Mouse (Mus musculus) heart, postnatal 10 days (tissue): ENCODE results near the gene Trappc3. TPM values are rescaled to one million over a fixed set of nuclear protein-coding genes. Genes with fewer than 3 reads are reported as not detected.

Experiments
- DNase-seq, 2 experiments: peaks; one replicate each; pipeline ENCODE4 v3.0.0; 2021
- intact Hi-C: fragments of 180-260 bp; cut with DNase I; formaldehyde crosslinking; loops from one replicate; pipeline ENCODE4 v1.15.1; 2025
- total RNA-seq, 2 experiments: library from RNA; stranded (reverse); gene quantifications; 2 replicates each; pipeline ENCODE4 v1.2.3; 2021

Gene Trappc3
- total RNA-seq, 2 experiments from 2014 or later = 50.8 to 54.0 TPM

GRCm38 (mm10) chr4:126275081-126275480, 13.0 kb downstream of the Trappc3 start:
- intact Hi-C loops = no loop called here
- no peak for DNase-seq

- DNase-seq = peak; percentile 61 to 68
- intact Hi-C loops = no loop called here
These were observed 13.6 kb downstream of the Trappc3 start for GRCm38 (mm10) chr4:126275681-126276131.

GRCm38 (mm10) chr4:126277906-126278564, 15.9 kb downstream of the Trappc3 start:
- peak; percentile 58 to 80 for DNase-seq
- intact Hi-C loops = loop anchor here (1.0 kb wide), 1 partner anchor 32 kb away; no protein-coding TSS in a partner anchor

- DNase-seq = no peak
- intact Hi-C loops = loop anchor here (1.0 kb wide), 1 partner anchor 32 kb away; no protein-coding TSS in a partner anchor
These were observed 16.4 kb downstream of the Trappc3 start for GRCm38 (mm10) chr4:126278565-126278915.

GRCm38 (mm10) chr4:126278961-126279360, 16.8 kb downstream of the Trappc3 start:
- intact Hi-C loops = loop anchor here (1.0 kb wide), 1 partner anchor 31 kb away; no protein-coding TSS in a partner anchor
- no peak for DNase-seq

- intact Hi-C loops = no loop called here
- no peak for DNase-seq
These were observed 19.6 kb downstream of the Trappc3 start for GRCm38 (mm10) chr4:126281706-126282105.

GRCm38 (mm10) chr4:126283582-126283981, 21.5 kb downstream of the Trappc3 start:
- no peak for DNase-seq
- intact Hi-C loops = no loop called here

- intact Hi-C loops = no loop called here
- peak in 1 of 2 experiments; percentile 25 for DNase-seq
These were observed 24.4 kb downstream of the Trappc3 start, which contains the start of gene Col8a2 for GRCm38 (mm10) chr4:126286492-126286891. TSS of gene Col8a2 (plus strand) at chr4:126286793.

- intact Hi-C loops = no loop called here
- DNase-seq = peak in 1 of 2 experiments; percentile 34
These were observed 25.3 kb downstream of the Trappc3 start for GRCm38 (mm10) chr4:126287302-126287995.

- intact Hi-C loops = no loop called here
These were observed 26.1 kb downstream of the Trappc3 start for GRCm38 (mm10) chr4:126288085-126288666.

GRCm38 (mm10) chr4:126290314-126290713, 28.2 kb downstream of the Trappc3 start:
- intact Hi-C loops = no loop called here
- DNase-seq = no peak

More at GRCm38 (mm10) chr4:126288085-126288666, 26.1 kb downstream of the Trappc3 start:
- DNase-seq = peak in 1 of 2 experiments; percentile 23

- intact Hi-C loops = no loop called here
- no peak for DNase-seq
These were observed 29.1 kb downstream of the Trappc3 start for GRCm38 (mm10) chr4:126291196-126291595.

- intact Hi-C loops = no loop called here
These were observed 33.0 kb downstream of the Trappc3 start for GRCm38 (mm10) chr4:126295152-126295551.

GRCm38 (mm10) chr4:126295937-126296336, 33.8 kb downstream of the Trappc3 start:
- DNase-seq = no peak
- intact Hi-C loops = no loop called here

More at GRCm38 (mm10) chr4:126295152-126295551, 33.0 kb downstream of the Trappc3 start:
- no peak for DNase-seq

GRCm38 (mm10) chr4:126296617-126297101, 34.5 kb downstream of the Trappc3 start:
- intact Hi-C loops = no loop called here
- peak; percentile 83 for DNase-seq

- no peak for DNase-seq
- intact Hi-C loops = no loop called here
These were observed 38.9 kb downstream of the Trappc3 start for GRCm38 (mm10) chr4:126300916-126301583.

GRCm38 (mm10) chr4:126301584-126302309, 39.6 kb downstream of the Trappc3 start:
- DNase-seq = no peak
- intact Hi-C loops = no loop called here

- DNase-seq = no peak
- intact Hi-C loops = no loop called here
These were observed 41.8 kb downstream of the Trappc3 start for GRCm38 (mm10) chr4:126303877-126304276.

- no peak for DNase-seq
- intact Hi-C loops = no loop called here
These were observed 43.3 kb downstream of the Trappc3 start for GRCm38 (mm10) chr4:126305428-126305827.

- intact Hi-C loops = no loop called here
These were observed 43.9 kb downstream of the Trappc3 start for GRCm38 (mm10) chr4:126306058-126306457.

More at GRCm38 (mm10) chr4:126306058-126306457, 43.9 kb downstream of the Trappc3 start:
- no peak for DNase-seq
